Mouse (Mus musculus) myocyte (in vitro differentiated cells): ENCODE measurements at regions not wholly inside any gene's neighbourhood (a gene's known extent, or its start where the extent isn't known, plus 50 kb on each side); places are given as distances from the start of the nearest gene placed in this dataset.
"Not testable (repeated sequence)": the region's sequence is repeated elsewhere in the genome, so short reads cannot be mapped to it uniquely, and the experiment has no call there.

Experiments
- E2F4 ChIP-seq: IDR thresholded peaks from one replicate; pipeline ENCODE4 v1.6.1; 2011; ENCODE audit warnings: mild to moderate bottlenecking, control low read depth, moderate library complexity; ENCODE audit not compliant: insufficient read depth
- MAX ChIP-seq: IDR thresholded peaks from one replicate; pipeline ENCODE4 v1.6.1; 2011; ENCODE audit warnings: low read depth, mild to moderate bottlenecking, control low read depth
- MYOG ChIP-seq, 3 experiments: IDR thresholded peaks; one replicate each; pipeline ENCODE4 v1.6.1; 2011; ENCODE audit warnings: control low read depth in 2 of 3, low read depth in 2 of 3, mild to moderate bottlenecking in 2 of 3; ENCODE audit not compliant: insufficient read length in 2 of 3, control insufficient read depth in 1 of 3, insufficient read depth in 1 of 3
- POLR2A ChIP-seq: IDR thresholded peaks from one replicate; pipeline ENCODE4 v1.6.1; 2011; ENCODE audit warnings: low read depth, mild to moderate bottlenecking, control low read depth, moderate library complexity; ENCODE audit not compliant: insufficient read length
- SRF ChIP-seq: IDR thresholded peaks from one replicate; pipeline ENCODE4 v1.6.1; 2011; ENCODE audit warnings: low read depth; ENCODE audit not compliant: control insufficient read depth, insufficient read length
- TCF12 ChIP-seq: IDR thresholded peaks from one replicate; pipeline ENCODE4 v1.6.1; 2011; ENCODE audit warnings: mild to moderate bottlenecking, control low read depth; ENCODE audit not compliant: poor library complexity, insufficient read depth, severe bottlenecking
- USF1 ChIP-seq: IDR thresholded peaks from one replicate; pipeline ENCODE4 v1.6.1; 2011; ENCODE audit warnings: low read depth, mild to moderate bottlenecking, control low read depth, moderate library complexity

- TF ChIP-seq POLR2A; E2F4; TCF12; MAX; SRF; USF1; MYOG (IDR thresholded peaks at IDR 0.05; ENCODE audit: control insufficient read depth in 1 of 3, insufficient read depth in 1 of 3, insufficient read length in 2 of 3, low read depth in 2 of 3): not testable (repeated sequence)
Measured at GRCm38 (mm10) chr12:32455231-32455630, 76.7 kb downstream of the Ccdc71l start.
